Mouse (Mus musculus) olfactory bulb, adult 2 months (tissue): ENCODE results near the gene Nat10.

Experiments used
- CTCF ChIP-seq: fragments of 200-500 bp; IDR thresholded peaks from 2 replicates; pipeline ENCODE4 v1.5.1; 2012; ENCODE audit warnings: low read depth, mild to moderate bottlenecking, low read length, moderate library complexity; ENCODE audit not compliant: insufficient read depth
- POLR2A ChIP-seq: fragments of 200-500 bp; IDR thresholded peaks from 2 replicates; pipeline ENCODE4 v1.6.1; 2012; ENCODE audit warnings: mild to moderate bottlenecking, low read depth, low read length, moderate library complexity; ENCODE audit not compliant: insufficient read depth

DNA sequence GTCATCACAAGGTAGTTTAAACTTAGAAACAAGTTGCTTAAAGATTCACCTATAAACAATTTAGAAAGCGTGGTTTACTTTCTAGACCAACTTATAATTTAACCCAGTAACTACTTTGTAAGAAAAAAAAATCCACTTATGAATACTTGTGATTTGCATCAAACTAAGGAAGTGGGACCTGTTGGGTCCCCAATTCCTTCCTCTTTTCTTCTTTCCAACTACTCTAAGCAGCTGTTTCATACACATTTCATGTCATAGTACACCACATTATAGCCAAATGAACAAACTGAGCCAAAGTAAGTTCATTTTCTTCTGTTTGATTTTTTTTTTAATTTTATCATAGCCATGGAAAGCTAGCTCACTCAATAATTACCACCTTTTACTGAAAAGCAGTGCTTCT lies 24.7 kb upstream of the Nat10 start:
- TF ChIP-seq CTCF (no peak), POLR2A (no peak)
